Mouse (Mus musculus) MEL (cell line): ENCODE results near the gene Tgif2lx2. TPM values are rescaled to one million over a fixed set of nuclear protein-coding genes. Genes with fewer than 3 reads are reported as not detected.
"Not testable (repeated sequence)": the region's sequence is repeated elsewhere in the genome, so short reads cannot be mapped to it uniquely, and the experiment has no call there.

Experiments
- DNase-seq: peaks from one replicate; pipeline ENCODE4 v3.0.0; 2011; ENCODE audit warnings: low read depth, low spot score
- H3K27ac ChIP-seq: 2 replicates; pipeline ENCODE4 v1.5.1; 2012; ENCODE audit warnings: low read depth, mild to moderate bottlenecking, control low read depth, low read length, moderate library complexity; ENCODE audit not compliant: control insufficient read depth
- H3K27me3 ChIP-seq, 2 experiments: fragments of 150-350 bp in 1 of 2; sonication (generic) in 1 of 2; 2 replicates each; pipeline ENCODE4 v1.6.1; 2012; ENCODE audit warnings: low read length in 2 of 2, mild to moderate bottlenecking in 2 of 2, improper control_type of control experiment in 1 of 2, moderate library complexity in 1 of 2; ENCODE audit not compliant: insufficient read depth in 2 of 2, control insufficient read depth in 1 of 2
- H3K36me3 ChIP-seq, 2 experiments: 2 replicates each; pipeline ENCODE4 v1.6.1; 2012 to 2014; ENCODE audit warnings: low read length in 2 of 2, improper control_type of control experiment in 1 of 2, inconsistent platforms in 1 of 2, mild to moderate bottlenecking in 1 of 2; ENCODE audit not compliant: insufficient read depth in 2 of 2, control insufficient read depth in 1 of 2
- H3K4me1 ChIP-seq, 2 experiments: fragments of 150-350 bp in 1 of 2; sonication (generic) in 1 of 2; 2 replicates each; pipeline ENCODE4 v1.6.1; 2012; ENCODE audit warnings: low read length in 2 of 2, improper control_type of control experiment in 1 of 2, mild to moderate bottlenecking in 1 of 2; ENCODE audit not compliant: insufficient read depth in 2 of 2, control insufficient read depth in 1 of 2
- H3K4me3 ChIP-seq, 2 experiments: fragments of 150-350 bp in 1 of 2; sonication (generic) in 1 of 2; 2 replicates each; pipeline ENCODE4 v1.5.1; 2012; ENCODE audit warnings: low read depth in 2 of 2, low read length in 2 of 2, mild to moderate bottlenecking in 2 of 2, moderate library complexity in 2 of 2, control low read depth in 1 of 2, improper control_type of control experiment in 1 of 2; ENCODE audit not compliant: control insufficient read depth in 1 of 2, insufficient read depth in 1 of 2
- H3K79me2 ChIP-seq: 2 replicates; pipeline ENCODE4 v1.6.1; 2012; ENCODE audit warnings: mild to moderate bottlenecking, low read length, moderate library complexity; ENCODE audit not compliant: control insufficient read depth, poor library complexity, insufficient read depth
- H3K9ac ChIP-seq: 2 replicates; pipeline ENCODE4 v1.6.1; 2012; ENCODE audit warnings: low read depth, mild to moderate bottlenecking, control low read depth, low read length, moderate library complexity; ENCODE audit not compliant: control insufficient read depth, poor library complexity, severe bottlenecking
- H3K9me3 ChIP-seq: fragments of 150-350 bp; sonication (generic); replicated peaks from 2 replicates; pipeline ENCODE4 v1.6.1; 2012; ENCODE audit warnings: mild to moderate bottlenecking, low read length, improper control_type of control experiment, moderate library complexity; ENCODE audit not compliant: insufficient read depth
- polyA plus RNA-seq, 2 experiments: library from polyadenylated mRNA; stranded (reverse) in 1 of 2; unstranded in 1 of 2; fragments of >175 nt in 1 of 2; fragments of >200 nt in 1 of 2; gene quantifications; 2 replicates each; pipeline versions ENCODE4 v1.2.1 to v1.2.4; 2012; ENCODE audit warnings: low replicate concordance in 2 of 2, low read depth in 1 of 2; ENCODE audit not compliant: insufficient read length in 2 of 2, insufficient read depth in 1 of 2, missing spikeins in 1 of 2
- total RNA-seq: library from RNA; depleted of rRNA; stranded (reverse); fragments of 300-350 nt; gene quantifications from 2 replicates; pipeline ENCODE4 v1.2.3, GENCODE M21; 2012; rRNA removed

The Tgif2lx2 gene
- total RNA-seq (not detected in 2 replicates), polyA plus RNA-seq (not detected)

GRCm38 (mm10) chrX:118426927-118427326 is at the start of gene Tgif2lx2:
TSS of gene Tgif2lx2 (plus strand) at chrX:118427227.
- not testable (repeated sequence) for H3K9ac ChIP-seq, H3K79me2 ChIP-seq, H3K27me3 ChIP-seq, H3K4me1 ChIP-seq, H3K9me3 ChIP-seq, H3K4me3 ChIP-seq, H3K27ac ChIP-seq, H3K36me3 ChIP-seq, DNase-seq

Other genes starting within 250 kb of the Tgif2lx2 start
- gene Tgif2lx1, start 53.5 kb downstream of the Tgif2lx2 start, total RNA-seq: not detected in 2 replicates
- gene Tgif2lx1, start 53.5 kb downstream of the Tgif2lx2 start, polyA plus RNA-seq: not detected